Mouse (Mus musculus) cerebellum, adult 2 months (tissue): ENCODE data around the gene Procr.

ENCODE experiments used
- CTCF ChIP-seq: fragments of 200-500 bp; IDR thresholded peaks from 2 replicates; pipeline ENCODE4 v1.5.1; 2011; ENCODE audit warnings: low read depth, mild to moderate bottlenecking, control low read depth, low read length, moderate library complexity, borderline replicate concordance; ENCODE audit not compliant: insufficient read depth
- POLR2A ChIP-seq: fragments of 200-500 bp; IDR thresholded peaks from 2 replicates; pipeline ENCODE4 v1.6.1; 2011; ENCODE audit warnings: low read length, control low read depth, borderline replicate concordance; ENCODE audit not compliant: insufficient read depth

DNA sequence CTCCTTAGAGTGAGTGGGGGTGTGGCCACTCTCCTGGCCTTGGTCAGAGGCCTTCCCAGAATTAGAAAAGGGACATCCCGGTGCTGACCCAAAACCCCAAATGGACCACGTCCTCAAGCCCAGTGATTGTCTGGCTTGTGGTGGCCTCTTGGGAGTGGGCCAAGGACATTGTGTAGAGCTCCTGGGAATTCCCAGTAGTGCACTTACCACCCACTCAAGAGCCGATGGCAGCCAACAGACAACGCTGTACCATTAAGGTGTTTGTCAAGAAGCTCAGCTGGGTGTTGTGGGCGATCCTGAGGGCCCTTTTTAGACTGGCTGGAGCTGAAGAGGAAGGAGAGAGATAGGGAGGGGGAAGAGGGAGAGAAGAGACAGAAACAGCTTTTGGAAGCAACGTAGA, 33.6 kb downstream of the Procr start:
- TF ChIP-seq CTCF (no peak), POLR2A (no peak)
